Mouse (Mus musculus) midbrain, embryonic 13.5 days (tissue): Measurements from ENCODE around the gene Slc13a5. TPM values are rescaled to one million over a fixed set of nuclear protein-coding genes. Genes with fewer than 3 reads are reported as not detected.
A peak's percentile ranks its signal among the peaks of the same experiment; 100 is the strongest.

Experiments
- ATAC-seq: fragments of 200-750 bp; cut with Nextera tagmentation; 2 replicates; pipeline ENCODE4 v1.8.0; 2017; ENCODE audit warnings: mild to moderate bottlenecking, moderate TSS enrichment, moderate library complexity
- H3K27ac ChIP-seq: fragments of 300-500 bp; sonication (generic); 2 replicates; pipeline ENCODE4 v1.5.1; 2015; ENCODE audit warnings: inconsistent platforms, mild to moderate bottlenecking, moderate library complexity
- H3K27me3 ChIP-seq: fragments of 300-500 bp; sonication (generic); 2 replicates; pipeline ENCODE4 v1.6.1; 2015; ENCODE audit warnings: mild to moderate bottlenecking, inconsistent platforms
- H3K36me3 ChIP-seq: fragments of 300-500 bp; sonication (generic); 2 replicates; pipeline ENCODE4 v1.6.1; 2015; ENCODE audit warnings: mild to moderate bottlenecking, inconsistent platforms
- H3K4me1 ChIP-seq: fragments of 300-500 bp; sonication (generic); replicated peaks from 2 replicates; pipeline ENCODE4 v1.6.1; 2015; ENCODE audit warnings: inconsistent platforms
- H3K4me2 ChIP-seq: fragments of 300-500 bp; sonication (generic); replicated peaks from 2 replicates; pipeline ENCODE4 v1.6.1; 2015; ENCODE audit warnings: moderate library complexity, mild to moderate bottlenecking, inconsistent platforms
- H3K4me3 ChIP-seq: fragments of 300-500 bp; sonication (generic); replicated peaks from 2 replicates; pipeline ENCODE4 v1.5.1; 2015; ENCODE audit warnings: mild to moderate bottlenecking, inconsistent platforms
- H3K9ac ChIP-seq: fragments of 300-500 bp; sonication (generic); replicated peaks from 2 replicates; pipeline ENCODE4 v1.6.1; 2015; ENCODE audit warnings: mild to moderate bottlenecking, inconsistent platforms
- H3K9me3 ChIP-seq: fragments of 300-500 bp; sonication (generic); 2 replicates; pipeline ENCODE4 v1.6.1; 2016; ENCODE audit warnings: mild to moderate bottlenecking, inconsistent platforms
- WGBS: fragments of 180-500 bp; shearing (Covaris S2); methylation state at CpG from one replicate; pipeline ENCODE4 v1.1.7; 2015; 5-methylcytosine and 5-hydroxymethylcytosine counted together
- polyA plus RNA-seq: library from polyadenylated mRNA; unstranded; fragments of >200 nt; fragmentation: Nextera tagmentation; extraction: Ambion mirVana; gene quantifications from 2 replicates; pipeline ENCODE4 v1.2.1, GENCODE M21; 2015

Slc13a5 gene
- polyA plus RNA-seq, 1 experiment from 2014 or later, result 0.69 TPM

GRCm38 (mm10) chr11:72245196-72245753 lies 21.7 kb downstream of the Slc13a5 start:
- 82% methylated on average over 8 of the region's 8 CpGs for WGBS
- ATAC-seq, result no peak

GRCm38 (mm10) chr11:72240062-72240860 lies 26.8 kb downstream of the Slc13a5 start:
- Histone ChIP-seq H3K36me3 (no peaks in the 10 kb centered on the region), H3K4me2 (no peak overlapping the region), H3K9ac (no peak overlapping the region), H3K27me3 (no peaks in the 10 kb centered on the region), H3K4me1 (no peaks in the 10 kb centered on the region), H3K9me3 (no peaks in the 10 kb centered on the region), H3K27ac (no peak overlapping the region), H3K4me3 (no peak overlapping the region)
- 72% methylated on average over 4 of the region's 4 CpGs for WGBS
- ATAC-seq, result no peak

More at GRCm38 (mm10) chr11:72245196-72245753, 21.7 kb downstream of the Slc13a5 start:
- H3K27ac ChIP-seq, result no peak overlapping the region
- H3K4me1 ChIP-seq, result no peaks in the 10 kb centered on the region
- no peaks in the 10 kb centered on the region for H3K27me3 ChIP-seq
- no peaks in the 10 kb centered on the region for H3K9me3 ChIP-seq
- no peak overlapping the region for H3K9ac ChIP-seq
- H3K4me3 ChIP-seq, result no peak overlapping the region
- H3K4me2 ChIP-seq, result no peak overlapping the region
- H3K36me3 ChIP-seq, result no peaks in the 10 kb centered on the region

DNA sequence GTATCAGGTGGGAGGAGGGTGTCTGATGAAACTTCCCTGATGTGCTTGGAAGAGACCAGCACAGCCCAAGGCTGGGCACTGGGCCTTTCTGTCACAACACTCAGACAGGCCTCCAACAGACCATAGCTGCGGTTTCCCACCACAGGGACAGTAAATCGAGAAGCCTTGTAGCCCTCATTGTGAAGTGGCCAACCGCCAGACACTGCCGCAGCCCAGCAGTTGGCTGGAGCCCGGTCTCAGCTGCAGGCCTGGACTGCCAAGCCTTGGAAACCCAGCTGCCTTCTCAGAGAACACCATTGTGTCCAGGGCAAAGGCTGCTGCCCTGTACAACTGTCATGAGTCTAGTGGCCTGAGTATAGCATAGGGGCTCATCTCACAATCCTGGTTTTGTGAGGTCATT lies 33.0 kb downstream of the Slc13a5 start:
- no peak overlapping the region for H3K4me3 ChIP-seq
- no peaks in the 10 kb centered on the region for H3K9me3 ChIP-seq
- WGBS, result 83% methylated on average over 5 of the region's 5 CpGs
- H3K4me2 ChIP-seq, result no peak overlapping the region
- no peaks in the 10 kb centered on the region for H3K27me3 ChIP-seq
- H3K36me3 ChIP-seq, result no peaks in the 10 kb centered on the region
- H3K4me1 ChIP-seq, result no peaks in the 10 kb centered on the region
- H3K27ac ChIP-seq, result no peak overlapping the region
- ATAC-seq, result no peak
- H3K9ac ChIP-seq, result no peak overlapping the region

DNA sequence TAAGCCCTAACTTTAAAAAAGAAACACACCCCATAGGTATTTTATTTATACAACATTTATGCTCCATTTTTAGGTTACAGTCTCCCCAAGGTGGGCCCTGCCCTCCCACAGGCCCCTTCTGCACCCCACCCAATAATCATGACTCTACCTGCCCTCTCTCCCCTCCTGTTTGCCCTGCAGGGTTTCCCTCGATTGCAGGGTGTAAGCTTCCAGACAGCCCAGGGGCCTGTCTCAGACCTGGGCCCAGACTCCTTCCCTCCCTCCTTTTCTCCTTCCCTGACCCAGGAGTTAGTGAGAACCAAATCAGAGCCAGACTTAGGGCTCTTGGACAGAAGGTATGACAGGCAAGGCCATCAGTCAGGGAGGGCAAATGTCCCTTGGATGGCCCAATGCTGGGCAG lies 34.0 kb downstream of the Slc13a5 start:
- Histone ChIP-seq H3K27me3 (no peaks in the 10 kb centered on the region), H3K4me1 (no peaks in the 10 kb centered on the region), H3K4me3 (no peak overlapping the region), H3K4me2 (no peak overlapping the region), H3K36me3 (no peaks in the 10 kb centered on the region), H3K27ac (no peak overlapping the region), H3K9me3 (no peaks in the 10 kb centered on the region), H3K9ac (no peak overlapping the region)
- ATAC-seq, result no peak
- 63% methylated on average over 1 of the region's 1 CpGs for WGBS

- H3K4me3 ChIP-seq, result no peak overlapping the region
- no peak overlapping the region for H3K4me2 ChIP-seq
- H3K4me1 ChIP-seq, result no peaks in the 10 kb centered on the region
- H3K9me3 ChIP-seq, result no peaks in the 10 kb centered on the region
- H3K9ac ChIP-seq, result no peak overlapping the region
- H3K27ac ChIP-seq, result no peak overlapping the region
- 81% methylated on average over 7 of the region's 7 CpGs for WGBS
- no peaks in the 10 kb centered on the region for H3K27me3 ChIP-seq
- H3K36me3 ChIP-seq, result no peaks in the 10 kb centered on the region
- no peak for ATAC-seq
Measured at GRCm38 (mm10) chr11:72232068-72232467, 35.0 kb downstream of the Slc13a5 start.

- Histone ChIP-seq H3K4me3 (no peak overlapping the region), H3K27me3 (no peaks in the 10 kb centered on the region), H3K4me1 (peaks cover 11% of the 10 kb centered on the region), H3K9me3 (no peaks in the 10 kb centered on the region), H3K4me2 (no peak overlapping the region), H3K9ac (no peak overlapping the region), H3K27ac (no peak overlapping the region), H3K36me3 (no peaks in the 10 kb centered on the region)
- no peak for ATAC-seq
- 95% methylated on average over 4 of the region's 4 CpGs for WGBS
Measured at GRCm38 (mm10) chr11:72228513-72228912, 38.5 kb downstream of the Slc13a5 start.

DNA sequence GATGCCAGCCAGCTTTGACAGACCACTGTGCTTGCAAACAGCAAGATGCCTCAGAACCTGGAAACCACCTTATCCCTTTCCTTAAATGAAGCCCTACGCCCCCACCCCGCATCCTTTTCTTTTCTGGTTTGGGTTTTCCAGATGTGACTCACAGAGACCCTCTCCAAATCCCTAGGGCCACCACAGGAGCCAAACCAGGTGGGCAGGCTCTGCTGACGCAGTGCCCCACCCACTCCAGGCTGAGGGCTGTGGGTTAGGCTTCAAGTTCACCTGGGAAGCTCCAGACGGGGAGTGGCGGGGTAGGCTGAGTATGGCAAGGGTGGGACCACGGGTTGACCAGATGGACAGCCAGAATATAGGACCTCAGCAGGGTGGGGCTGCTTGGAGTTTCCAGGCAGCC lies 40.1 kb downstream of the Slc13a5 start:
- Histone ChIP-seq H3K27ac (no peak overlapping the region), H3K36me3 (no peaks in the 10 kb centered on the region), H3K4me3 (no peak overlapping the region), H3K4me1 (peaks cover 11% of the 10 kb centered on the region), H3K4me2 (no peak overlapping the region), H3K27me3 (no peaks in the 10 kb centered on the region), H3K9ac (no peak overlapping the region), H3K9me3 (no peaks in the 10 kb centered on the region)
- 92% methylated on average over 6 of the region's 6 CpGs for WGBS
- ATAC-seq, result no peak

DNA sequence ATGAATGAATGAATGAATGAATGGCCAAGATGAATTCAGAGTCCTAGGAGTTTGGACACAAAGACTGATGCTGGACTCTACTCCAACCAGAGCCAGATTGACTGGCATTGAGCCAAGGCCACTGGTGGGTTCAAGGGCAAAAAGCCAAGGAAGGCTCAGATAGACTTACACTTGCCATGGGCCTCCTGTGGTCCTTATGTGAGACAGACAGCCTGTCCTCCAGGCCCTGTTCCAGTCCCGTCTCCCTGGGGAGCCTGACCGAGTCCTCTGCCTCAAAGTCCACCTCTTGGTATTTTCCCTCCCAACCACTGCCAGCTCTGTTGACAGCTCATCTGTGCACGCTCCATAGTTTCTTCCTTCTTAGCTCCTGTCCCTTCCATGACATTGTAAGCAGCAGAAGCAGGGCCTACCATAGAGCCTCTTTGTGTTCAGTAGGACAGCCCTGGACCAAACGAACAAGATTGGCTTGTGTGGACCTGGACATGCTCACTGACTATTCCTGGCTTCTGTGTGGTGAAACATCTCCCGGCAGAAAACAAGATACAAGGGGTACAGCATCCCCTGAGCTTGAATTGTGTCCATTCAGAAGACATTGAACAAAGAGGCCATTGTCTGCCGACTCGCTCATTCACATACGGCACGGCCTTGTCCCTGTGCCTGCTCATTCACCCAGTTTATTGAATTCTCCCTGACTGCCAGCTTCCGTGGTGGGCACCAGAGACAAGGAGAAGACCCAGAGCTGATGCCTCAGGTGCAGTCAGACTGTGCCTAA lies 40.8 kb downstream of the Slc13a5 start:
- Histone ChIP-seq H3K4me1 (peaks cover 11% of the 10 kb centered on the region), H3K4me2 (no peak overlapping the region), H3K4me3 (no peak overlapping the region), H3K27ac (no peak overlapping the region), H3K27me3 (no peaks in the 10 kb centered on the region), H3K9ac (no peak overlapping the region), H3K9me3 (no peaks in the 10 kb centered on the region), H3K36me3 (no peaks in the 10 kb centered on the region)
- peak; percentile 43; the same call in 1 of the 2 replicates for ATAC-seq
- WGBS, result 42% methylated on average over 10 of the region's 10 CpGs

- 17% methylated on average over 5 of the region's 5 CpGs for WGBS
- ATAC-seq, result peak; percentile 53; the same call in 1 of the 2 replicates
- no peaks in the 10 kb centered on the region for H3K9me3 ChIP-seq
Measured at GRCm38 (mm10) chr11:72224865-72225264, 42.2 kb downstream of the Slc13a5 start.

DNA sequence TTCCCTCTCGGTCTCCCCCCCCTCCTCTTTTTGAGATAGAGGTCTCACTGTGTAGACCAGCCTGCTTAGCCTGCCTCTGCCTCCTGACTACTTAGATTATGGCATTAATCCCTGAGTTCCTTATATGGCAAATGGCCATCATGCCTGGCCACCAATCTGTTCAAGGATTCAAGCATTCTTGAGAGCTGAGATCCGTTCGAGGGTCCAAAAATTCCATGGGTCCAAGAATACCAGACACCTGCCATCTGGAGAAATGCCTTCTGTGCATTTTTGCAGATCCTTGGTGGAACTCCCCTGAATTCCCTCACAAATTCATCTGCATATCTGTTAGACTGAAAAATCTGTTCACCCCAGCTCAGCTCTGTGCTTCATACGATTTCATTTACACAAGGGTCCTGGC lies 43.6 kb downstream of the Slc13a5 start:
- no peaks in the 10 kb centered on the region for H3K36me3 ChIP-seq
- H3K9ac ChIP-seq, result no peak overlapping the region
- H3K9me3 ChIP-seq, result no peaks in the 10 kb centered on the region
- WGBS, result 89% methylated on average over 4 of the region's 4 CpGs
- no peak overlapping the region for H3K27ac ChIP-seq
- H3K4me1 ChIP-seq, result peaks cover 11% of the 10 kb centered on the region
- no peak for ATAC-seq
- no peaks in the 10 kb centered on the region for H3K27me3 ChIP-seq
- H3K4me3 ChIP-seq, result no peak overlapping the region
- H3K4me2 ChIP-seq, result no peak overlapping the region

More at GRCm38 (mm10) chr11:72224865-72225264, 42.2 kb downstream of the Slc13a5 start:
- no peak overlapping the region for H3K4me2 ChIP-seq
- no peaks in the 10 kb centered on the region for H3K36me3 ChIP-seq
- H3K4me3 ChIP-seq, result no peak overlapping the region
- no peaks in the 10 kb centered on the region for H3K27me3 ChIP-seq
- H3K9ac ChIP-seq, result no peak overlapping the region
- peaks cover 11% of the 10 kb centered on the region for H3K4me1 ChIP-seq
- no peak overlapping the region for H3K27ac ChIP-seq

DNA sequence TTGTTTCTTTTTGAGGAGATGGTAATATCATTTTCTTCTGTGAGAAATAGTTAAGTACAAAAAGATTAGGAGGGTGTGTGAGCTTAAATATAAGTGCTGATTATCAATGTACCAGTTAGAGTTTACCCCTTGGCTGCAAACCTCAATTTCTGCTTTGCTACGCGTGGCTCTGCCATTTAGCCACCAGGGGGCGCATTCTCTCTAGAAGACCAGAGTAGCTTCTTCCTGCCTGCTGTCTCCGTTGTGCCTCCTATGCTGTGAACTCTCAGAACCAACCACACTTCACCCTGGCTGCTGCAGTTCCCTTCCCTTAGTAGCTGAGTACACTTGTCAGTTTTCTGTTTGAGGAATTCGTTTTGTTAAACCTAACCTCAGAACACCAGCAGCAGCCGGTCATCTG lies 45.7 kb downstream of the Slc13a5 start:
- no peak overlapping the region for H3K4me3 ChIP-seq
- H3K9ac ChIP-seq, result no peak overlapping the region
- H3K9me3 ChIP-seq, result no peaks in the 10 kb centered on the region
- no peak overlapping the region for H3K27ac ChIP-seq
- H3K4me1 ChIP-seq, result peaks cover 21% of the 10 kb centered on the region
- no peak for ATAC-seq
- no peak overlapping the region for H3K4me2 ChIP-seq
- 16% methylated on average over 6 of the region's 6 CpGs for WGBS
- H3K36me3 ChIP-seq, result no peaks in the 10 kb centered on the region
- H3K27me3 ChIP-seq, result no peaks in the 10 kb centered on the region

DNA sequence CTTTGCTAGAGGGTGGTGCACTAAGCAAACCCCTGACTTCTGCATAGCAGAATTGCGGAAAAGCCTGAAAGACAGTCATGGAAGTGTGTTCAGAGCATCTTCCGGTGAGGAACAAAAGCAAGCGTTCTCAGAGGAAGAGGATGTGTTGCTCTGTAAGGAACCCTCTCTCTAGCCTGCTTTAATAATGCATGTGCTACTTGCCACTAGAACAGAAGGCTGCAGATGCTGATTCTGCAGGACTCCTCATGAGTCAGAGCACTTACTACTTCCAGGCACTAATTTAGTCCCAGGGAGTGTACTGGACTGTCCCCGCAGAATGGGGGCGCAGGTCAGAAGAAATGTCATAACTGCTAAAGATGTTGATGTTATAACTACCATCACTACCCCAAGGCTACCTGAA lies 49.9 kb downstream of the Slc13a5 start:
- Histone ChIP-seq H3K9me3 (no peaks in the 10 kb centered on the region), H3K9ac (peak overlapping the region; percentile 47), H3K4me1 (peaks cover 30% of the 10 kb centered on the region), H3K4me3 (0 out of 2 replicates have a peak overlapping the region, but pooled peaks have one; percentile 11), H3K27ac (no peak overlapping the region), H3K27me3 (no peaks in the 10 kb centered on the region), H3K4me2 (peak overlapping the region; percentile 86), H3K36me3 (no peaks in the 10 kb centered on the region; the same call in 1 of the 2 replicates)
- no peak for ATAC-seq
- WGBS, result 84% methylated on average over 5 of the region's 5 CpGs
